ENCODE assay signal across 9 mouse cellular contexts in the genomic region with DNA sequence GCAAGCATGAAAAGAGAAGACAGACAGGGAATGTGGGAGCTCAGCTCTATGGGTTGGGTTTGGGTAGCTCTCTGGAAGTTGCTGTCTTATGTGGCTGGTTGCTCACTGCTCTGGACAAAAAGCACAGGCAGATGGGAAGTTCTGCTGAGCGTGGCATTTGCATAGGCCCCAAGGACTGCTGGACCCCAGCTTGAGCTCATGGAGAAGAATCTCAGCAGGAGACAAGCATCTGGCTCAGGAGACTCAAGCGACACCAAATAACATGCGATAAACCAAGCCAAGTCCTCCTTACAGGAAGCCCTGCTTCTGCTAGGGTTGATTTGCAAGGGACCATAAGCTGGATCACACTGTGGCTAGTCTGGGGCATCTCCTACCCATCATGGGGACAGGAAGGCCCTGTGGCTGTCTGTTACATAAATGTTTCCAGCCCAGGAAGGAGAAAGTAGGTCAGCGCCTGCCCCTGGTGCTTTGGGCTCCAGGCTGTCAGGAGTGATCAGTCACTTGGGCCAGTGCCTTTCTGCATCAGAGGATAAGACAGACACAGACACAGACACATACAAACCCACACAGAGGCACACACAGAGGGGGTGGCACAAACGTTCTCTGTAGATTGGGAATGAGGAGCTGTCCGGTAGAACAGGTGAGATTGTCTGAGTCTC.
DNase-seq lines count a peak whose midpoint lies in the region; ATAC-seq lines count a peak whose summit lies in the region.
"Had no signal": no experiment of that assay in that cellular context is flagged by ENCODE, and none has a peak within 500 bp of the region (broad histone marks: within the 10 kb centered on the region; RNA-seq: fewer than 3 reads in every experiment).

No protein-coding gene starts in this region.

- H3K36me3 ChIP-seq in heart, embryonic 12.5 days, result no peaks in the 10 kb centered on the region
- no peaks in the 10 kb centered on the region for H3K36me3 ChIP-seq in hindbrain, embryonic 15.5 days
- H3K36me3 ChIP-seq in forebrain, embryonic 16.5 days (ENCODE audit: control insufficient read depth, insufficient read depth), result no peaks in the 10 kb centered on the region
- H3K36me3 ChIP-seq in intestine, embryonic 16.5 days (ENCODE audit: control insufficient read depth, insufficient read depth, low read length), result no peaks in the 10 kb centered on the region; the same call in 1 of the 2 replicates
- H3K36me3 ChIP-seq: G1E had no signal

- ATAC-seq in heart, embryonic 12.5 days (ENCODE audit: insufficient number of reproducible peaks, low FRiP score), result no peak
- 0 out of 2 replicates have a peak, but pooled peaks have one; percentile 36 for ATAC-seq in hindbrain, embryonic 15.5 days (ENCODE audit: low FRiP score, low read depth)
- no peak for ATAC-seq in forebrain, embryonic 16.5 days
- ATAC-seq in intestine, embryonic 16.5 days, result no peak

- no peaks in the 10 kb centered on the region for H3K9me3 ChIP-seq in heart, embryonic 12.5 days (replicated peaks)
- H3K9me3 ChIP-seq in hindbrain, embryonic 15.5 days, result no peaks in the 10 kb centered on the region
- H3K9me3 ChIP-seq in forebrain, embryonic 16.5 days (ENCODE audit: control insufficient read depth, low read length), result no peaks in the 10 kb centered on the region
- H3K9me3 ChIP-seq in intestine, embryonic 16.5 days (ENCODE audit: control insufficient read depth, low read length), result no peaks in the 10 kb centered on the region
- H3K9me3 ChIP-seq: G1E had no signal

- 66% methylated on average over 6 of the region's 6 CpGs for WGBS in heart, embryonic 12.5 days
- 64% methylated on average over 6 of the region's 6 CpGs for WGBS in hindbrain, embryonic 15.5 days
- 84% methylated on average over 6 of the region's 6 CpGs for WGBS in forebrain, embryonic 16.5 days
- WGBS in intestine, embryonic 16.5 days, result 74% methylated on average over 6 of the region's 6 CpGs

- no peaks in the 10 kb centered on the region for H3K27me3 ChIP-seq in heart, embryonic 12.5 days (replicated peaks)
- no peaks in the 10 kb centered on the region for H3K27me3 ChIP-seq in hindbrain, embryonic 15.5 days
- no peaks in the 10 kb centered on the region for H3K27me3 ChIP-seq in forebrain, embryonic 16.5 days (replicated peaks; ENCODE audit: control insufficient read depth, insufficient read depth, low read length)
- no peaks in the 10 kb centered on the region for H3K27me3 ChIP-seq in intestine, embryonic 16.5 days (replicated peaks; ENCODE audit: control insufficient read depth, insufficient read depth, low read length)

- H3K9ac ChIP-seq in heart, embryonic 12.5 days, result no peak overlapping the region
- H3K9ac ChIP-seq in hindbrain, embryonic 15.5 days, result no peak overlapping the region
- H3K9ac ChIP-seq in forebrain, embryonic 16.5 days (replicated peaks; ENCODE audit: low read depth, low read length), result no peak overlapping the region
- no peak overlapping the region for H3K9ac ChIP-seq in intestine, embryonic 16.5 days (ENCODE audit: low read depth, low read length)

- H3K4me1 ChIP-seq in heart, embryonic 12.5 days (replicated peaks), result peaks cover 27% of the 10 kb centered on the region
- H3K4me1 ChIP-seq in hindbrain, embryonic 15.5 days (replicated peaks), result peaks cover 16% of the 10 kb centered on the region
- peaks cover 7% of the 10 kb centered on the region for H3K4me1 ChIP-seq in forebrain, embryonic 16.5 days (replicated peaks; ENCODE audit: control insufficient read depth, insufficient read depth, low read length)
- no peaks in the 10 kb centered on the region for H3K4me1 ChIP-seq in intestine, embryonic 16.5 days (ENCODE audit: control insufficient read depth, insufficient read depth, low read length)

- no peak overlapping the region for H3K4me3 ChIP-seq in heart, embryonic 12.5 days
- H3K4me3 ChIP-seq in hindbrain, embryonic 15.5 days, result no peak overlapping the region
- H3K4me3 ChIP-seq in forebrain, embryonic 16.5 days (replicated peaks; ENCODE audit: low read length), result no peak overlapping the region
- H3K4me3 ChIP-seq in intestine, embryonic 16.5 days (ENCODE audit: low read length), result no peak overlapping the region

- H3K27ac ChIP-seq in heart, embryonic 12.5 days (ENCODE audit: poor library complexity, severe bottlenecking), result no peak overlapping the region
- peak overlapping the region; percentile 48 for H3K27ac ChIP-seq in hindbrain, embryonic 15.5 days (replicated peaks)
- H3K27ac ChIP-seq in forebrain, embryonic 16.5 days (ENCODE audit: low read length), result no peak overlapping the region
- H3K27ac ChIP-seq in intestine, embryonic 16.5 days (ENCODE audit: low read length), result no peak overlapping the region

- no peak overlapping the region for H3K4me2 ChIP-seq in heart, embryonic 12.5 days
- no peak overlapping the region for H3K4me2 ChIP-seq in hindbrain, embryonic 15.5 days
- no peak overlapping the region for H3K4me2 ChIP-seq in forebrain, embryonic 16.5 days (ENCODE audit: low read length)
- H3K4me2 ChIP-seq in intestine, embryonic 16.5 days (ENCODE audit: low read depth, low read length), result no peak overlapping the region

- DNase-seq in heart, adult 9 months (ENCODE audit: low spot score in 2 of 2), result peak; percentile 8 to 35
- DNase-seq in CD4-positive helper T cell, adult 2 months (ENCODE audit: low read depth, low spot score), result peak; percentile 50
- peak; percentile 53 for DNase-seq in adrenal gland, postnatal 14 days
- DNase-seq in thymus, postnatal 36 days, result no peak

Comparison
In these comparisons a context has a peak if more than half of its experiments do, and no peak if none do; other contexts are left out.
1. DNase-seq: peak in heart, adult 9 months (2 of 2), CD4-positive helper T cell, adult 2 months (single experiment) and adrenal gland, postnatal 14 days (single experiment); none in thymus, postnatal 36 days (0 of 2).